Mouse (Mus musculus): ENCODE data around the gene Smug1.

DNA sequence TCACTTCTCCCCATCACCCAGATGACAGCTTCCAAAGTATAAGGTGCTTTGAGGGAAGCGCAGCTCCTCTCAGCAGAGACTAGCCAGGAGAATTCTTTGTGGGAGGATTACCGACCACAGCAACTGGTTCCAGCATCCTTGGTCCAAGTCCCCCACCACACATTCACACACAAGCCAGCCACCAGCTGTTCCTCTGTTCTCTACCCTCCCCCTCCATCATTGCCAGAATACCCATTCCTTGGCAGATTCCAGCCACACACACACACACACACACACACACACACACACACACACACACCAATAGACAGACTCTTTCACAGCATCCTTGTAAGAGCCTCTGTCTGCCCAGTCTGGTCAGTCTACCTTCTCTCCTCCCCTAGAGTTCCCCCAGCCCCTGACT, 44.5 kb downstream of the Smug1 start:
- TF ChIP-seq EP300 (IDR thresholded peaks at IDR 0.05; ENCODE audit: low read depth) (no peak), CTCF (IDR thresholded peaks at IDR 0.05; ENCODE audit: low read depth) (no peak)
